Mouse (Mus musculus) right cerebral cortex, postnatal 36 days (tissue): ENCODE data around the gene Mrpl11.
"Not testable (repeated sequence)": the region's sequence is repeated elsewhere in the genome, so short reads cannot be mapped to it uniquely, and the experiment has no call there.

Source experiments
- DNase-seq, 2 experiments: peaks; one replicate each; pipeline ENCODE4 v3.0.0; 2022; ENCODE audit warnings: low spot score in 2 of 2, mixed read lengths in 1 of 2

Mrpl11 gene

DNA sequence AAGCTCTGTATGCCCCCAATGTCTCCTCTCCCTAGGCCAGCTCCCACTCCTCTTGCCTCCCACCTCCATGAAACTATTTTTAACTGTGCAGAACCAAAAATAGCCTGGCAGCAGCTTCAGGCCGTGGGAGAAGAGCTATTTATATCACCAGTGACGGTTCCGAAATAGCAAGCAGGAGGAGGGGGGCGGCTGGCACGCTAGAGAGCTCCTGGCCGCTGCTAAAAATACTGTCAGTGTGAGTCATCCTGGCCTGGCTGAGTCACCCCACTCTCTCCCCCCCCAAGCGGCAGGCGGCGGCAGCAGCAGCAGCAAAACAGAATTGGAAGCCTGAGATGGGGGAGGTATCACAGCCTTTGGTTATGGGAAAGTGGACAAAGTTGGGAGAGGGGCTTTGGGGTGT, 31.0 kb downstream of the Mrpl11 start:
- peak; percentile 89 to 92 for DNase-seq

DNA sequence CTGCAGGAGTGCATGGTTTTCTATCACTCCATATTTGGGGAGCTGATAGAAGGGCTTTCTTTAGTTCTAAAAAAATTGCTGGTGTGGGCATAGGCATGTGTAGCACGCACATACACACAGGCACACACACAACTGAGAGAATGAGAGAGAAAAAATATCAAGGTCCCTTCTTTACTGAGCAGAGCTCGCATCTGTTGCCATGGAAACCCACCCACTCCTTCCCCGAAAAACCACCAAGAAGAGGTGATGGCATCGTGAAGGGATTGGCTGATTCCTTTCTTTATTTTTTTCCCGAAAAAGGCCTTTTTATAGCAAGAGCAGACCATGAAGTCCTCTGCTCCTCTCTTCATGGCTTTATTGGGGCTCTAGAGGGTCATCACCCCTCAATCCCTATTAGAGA, 32.1 kb downstream of the Mrpl11 start:
- peak; percentile 82 to 93 for DNase-seq

DNA sequence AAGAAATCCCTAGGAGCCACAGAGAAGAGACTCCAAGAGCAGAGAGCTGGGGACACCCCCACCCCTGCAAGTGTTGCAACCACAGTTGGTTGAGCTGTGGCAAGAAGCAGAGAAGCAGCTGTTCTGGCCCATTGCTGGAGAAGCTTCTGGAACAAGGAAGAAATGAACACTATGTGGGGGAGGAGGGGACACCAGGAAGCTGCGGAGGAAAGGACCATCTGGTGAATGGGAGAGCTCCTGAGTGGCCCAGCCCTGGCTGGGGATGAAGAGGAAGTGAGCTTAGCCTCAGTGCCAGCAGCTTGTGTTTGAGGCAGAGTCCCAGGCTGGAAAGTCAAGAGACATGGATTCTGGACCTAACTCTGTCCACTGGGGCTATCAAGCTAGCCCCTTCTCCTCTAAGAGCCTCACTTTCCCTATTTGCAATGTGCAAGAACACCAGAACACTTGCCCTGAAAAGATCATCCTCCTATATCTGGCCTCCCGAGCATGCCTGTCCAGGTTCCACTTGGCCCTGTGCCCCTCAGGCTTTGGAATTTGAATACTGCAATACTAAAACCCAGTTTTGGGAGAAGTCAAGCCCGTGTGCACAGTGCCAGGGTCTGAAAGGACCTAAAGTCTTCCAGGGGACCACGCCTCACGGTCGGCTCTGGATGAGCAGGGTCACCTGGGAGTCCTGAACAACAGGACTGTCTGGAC, 37.6 kb downstream of the Mrpl11 start:
- peak; percentile 64 to 84 for DNase-seq

- peak; percentile 96 to 98 for DNase-seq
These were observed 39.9 kb downstream of the Mrpl11 start for GRCm38 (mm10) chr19:5001666-5002406.

DNA sequence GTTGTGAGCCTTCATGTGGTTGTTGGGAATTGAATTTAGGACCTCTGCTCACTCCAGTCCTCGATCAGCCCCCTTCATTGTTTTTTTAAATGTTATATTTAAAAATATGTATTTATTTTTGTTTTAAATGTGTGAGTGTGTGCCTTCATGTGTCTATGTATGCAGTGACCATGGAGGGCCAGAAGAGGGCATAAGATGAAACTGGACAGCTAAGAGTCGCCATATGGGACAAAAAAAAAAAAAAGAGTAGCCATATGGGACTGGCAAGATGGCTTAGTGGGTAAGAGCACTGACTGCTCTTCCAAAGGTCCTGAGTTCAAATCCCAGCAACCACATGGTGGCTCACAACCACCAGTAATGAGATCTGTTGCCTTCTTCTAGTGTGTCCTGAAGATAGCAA, 41.7 kb downstream of the Mrpl11 start:
- DNase-seq: not testable (repeated sequence)

DNA sequence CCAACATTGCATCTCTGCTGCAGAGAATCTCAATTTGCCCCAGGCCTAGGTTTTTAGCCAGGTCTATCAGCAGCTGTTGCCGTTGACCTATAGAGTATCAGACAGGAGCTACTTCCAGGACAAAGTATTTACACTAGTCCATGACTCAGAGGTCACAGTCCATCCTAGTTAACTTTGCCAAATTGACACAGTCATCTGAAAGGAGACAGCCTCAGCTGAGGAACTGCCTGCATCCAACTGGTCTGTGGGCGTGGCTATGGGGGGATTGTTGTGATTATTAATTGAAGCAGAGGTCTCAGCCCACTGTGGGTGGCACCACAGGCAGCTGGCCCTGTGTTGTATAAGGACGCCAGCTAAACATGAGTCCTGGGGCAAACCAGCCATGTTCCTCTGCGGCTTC, 43.0 kb downstream of the Mrpl11 start:
- DNase-seq: no peak

DNA sequence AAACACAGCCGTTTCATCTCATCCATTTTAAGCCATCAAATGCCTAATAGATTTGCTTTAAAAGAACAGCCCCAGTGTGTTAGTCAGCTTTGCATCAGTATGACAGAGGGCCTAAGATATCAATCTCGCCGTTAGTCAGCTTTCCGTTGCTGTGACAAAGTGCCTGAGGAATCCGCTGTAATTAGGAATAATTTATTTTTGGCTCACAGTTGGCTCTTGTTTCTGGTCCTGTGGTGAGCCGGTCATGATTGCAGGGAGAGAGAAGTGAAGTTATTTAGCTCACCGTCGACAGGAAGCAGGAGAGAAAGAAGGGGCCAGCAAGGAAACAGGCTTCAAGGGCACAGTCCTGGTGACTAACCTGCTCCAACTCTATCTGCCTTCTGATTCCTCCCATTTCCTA, 51.2 kb downstream of the Mrpl11 start:
- DNase-seq: no peak

GRCm38 (mm10) chr19:5014961-5015398, 53.0 kb downstream of the Mrpl11 start:
- no peak for DNase-seq

DNA sequence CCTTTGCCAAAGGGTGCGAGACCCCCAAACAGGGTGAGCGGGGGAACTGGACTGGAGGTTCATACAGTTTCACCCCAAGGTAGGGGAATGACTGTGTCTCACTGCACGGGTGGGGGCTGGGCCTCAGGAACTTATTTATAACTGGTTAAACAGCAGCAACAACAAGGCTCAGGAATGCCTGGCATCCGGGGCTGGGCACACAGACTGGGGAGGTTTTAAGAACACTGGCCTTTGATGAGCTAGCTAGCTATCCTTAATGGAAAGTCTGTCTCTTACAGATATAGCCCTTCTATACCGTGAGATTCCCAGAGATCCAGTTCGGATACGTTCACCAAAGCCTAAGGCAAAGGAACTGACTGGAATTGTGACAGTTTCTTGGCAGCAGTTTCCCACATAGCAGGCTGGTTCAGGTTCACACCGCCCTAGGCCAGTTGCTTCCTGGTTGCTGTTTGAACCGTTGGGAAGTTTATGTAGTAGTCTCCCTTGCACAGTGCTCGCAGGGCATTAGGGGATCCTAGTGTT, 54.3 kb downstream of the Mrpl11 start:
- DNase-seq: no peak
